Mouse (Mus musculus): ENCODE results near the gene Znrd1. TPM values are rescaled to one million over a fixed set of nuclear protein-coding genes. Genes with fewer than 3 reads are reported as not detected.
A peak's percentile ranks its signal among the peaks of the same experiment; 100 is the strongest.

Gene Znrd1
- polyA plus RNA-seq (2012), result 0.28 and 0.48 TPM in 2 replicates

DNA sequence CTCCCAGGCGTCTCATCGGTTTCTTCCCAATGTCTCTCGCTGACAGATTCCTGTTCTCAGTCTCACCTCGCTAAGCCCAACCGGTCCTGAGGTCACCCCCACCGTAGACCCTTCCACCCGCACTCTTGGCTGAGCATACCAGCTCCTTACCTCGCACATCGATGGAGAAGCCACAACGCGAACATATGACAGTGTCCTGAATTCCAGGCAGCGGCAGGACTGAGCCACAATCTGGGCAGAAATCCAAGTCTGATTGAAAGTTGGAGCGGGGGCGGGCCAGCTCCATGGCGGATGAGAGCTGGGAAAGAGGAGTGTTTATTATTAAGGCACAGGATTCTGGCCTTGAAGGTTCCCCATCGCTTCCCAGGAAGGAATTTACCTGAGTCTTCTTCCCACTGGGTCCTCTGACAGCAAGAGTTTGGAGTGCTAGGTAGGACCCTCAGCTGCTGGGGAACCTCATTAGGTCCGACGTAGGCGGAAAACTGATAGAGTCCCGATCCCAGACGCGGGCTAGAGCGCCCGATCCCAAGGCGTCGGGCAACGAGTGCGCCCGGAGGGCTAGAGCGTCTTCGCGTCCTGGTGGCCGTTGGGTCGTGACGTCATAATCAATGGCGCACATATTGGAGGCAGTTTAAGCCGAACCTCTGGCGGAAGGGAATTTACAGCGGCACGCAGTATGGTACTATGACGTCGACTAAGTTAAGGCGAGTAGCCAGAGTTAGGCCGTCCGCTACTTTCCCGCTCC lies at the start of gene Znrd1, which contains the start of gene Znrd1as:
Gene Znrd1, minus strand, starts transcription at position 561 of the 745 bp plus-strand sequence.
Gene Znrd1as, plus strand, starts transcription at position 594 of the 745 bp plus-strand sequence.
- peak within 1 kb of the TSS; percentile 76 for H3K4me3 ChIP-seq (replicated peaks)
- TF ChIP-seq GATA1 (IDR thresholded peaks at IDR 0.05; ENCODE audit: low read length) (no peak), TAL1 (IDR thresholded peaks at IDR 0.05; ENCODE audit: low read length) (no peak)
- no peaks in the 10 kb centered on the region for H3K9me3 ChIP-seq (ENCODE audit: control insufficient read depth, low read length)
- peaks cover 14% of the 10 kb centered on the region for H3K36me3 ChIP-seq (ENCODE audit: control insufficient read depth)
- no peaks in the 10 kb centered on the region for H3K27me3 ChIP-seq (ENCODE audit: control insufficient read depth)
- H3K4me1 ChIP-seq (ENCODE audit: control insufficient read depth), result peaks cover 24% of the 10 kb centered on the region

DNA sequence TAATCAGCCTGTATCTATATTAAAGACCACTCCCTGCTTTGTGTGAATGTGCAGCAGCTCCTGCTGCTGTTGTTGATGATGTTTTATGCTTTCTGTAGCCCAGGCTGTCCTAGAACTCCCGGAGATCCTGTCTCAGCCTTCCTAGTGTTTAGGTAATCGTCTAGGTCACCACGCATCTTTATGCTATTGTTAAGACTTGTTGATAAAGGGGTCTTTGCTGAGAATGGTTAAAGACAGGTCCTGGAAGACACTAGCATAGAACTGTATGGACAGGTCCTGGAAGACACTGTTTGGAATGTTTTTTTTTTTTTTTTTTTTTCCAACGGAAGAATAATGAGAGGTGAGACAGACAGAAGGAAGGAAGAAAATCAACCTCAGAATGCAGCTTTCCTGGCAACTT lies 45.0 kb upstream of the Znrd1 start:
- no peaks in the 10 kb centered on the region for H3K4me1 ChIP-seq (ENCODE audit: control insufficient read depth)
- TF ChIP-seq GATA1 (IDR thresholded peaks at IDR 0.05; ENCODE audit: low read length), result no peak
- peaks cover 28% of the 10 kb centered on the region for H3K27me3 ChIP-seq (ENCODE audit: control insufficient read depth)
- H3K36me3 ChIP-seq (ENCODE audit: control insufficient read depth), result no peaks in the 10 kb centered on the region
- no peaks in the 10 kb centered on the region for H3K9me3 ChIP-seq (ENCODE audit: control insufficient read depth, low read length)
- H3K4me3 ChIP-seq (replicated peaks), result no peak overlapping the region

DNA sequence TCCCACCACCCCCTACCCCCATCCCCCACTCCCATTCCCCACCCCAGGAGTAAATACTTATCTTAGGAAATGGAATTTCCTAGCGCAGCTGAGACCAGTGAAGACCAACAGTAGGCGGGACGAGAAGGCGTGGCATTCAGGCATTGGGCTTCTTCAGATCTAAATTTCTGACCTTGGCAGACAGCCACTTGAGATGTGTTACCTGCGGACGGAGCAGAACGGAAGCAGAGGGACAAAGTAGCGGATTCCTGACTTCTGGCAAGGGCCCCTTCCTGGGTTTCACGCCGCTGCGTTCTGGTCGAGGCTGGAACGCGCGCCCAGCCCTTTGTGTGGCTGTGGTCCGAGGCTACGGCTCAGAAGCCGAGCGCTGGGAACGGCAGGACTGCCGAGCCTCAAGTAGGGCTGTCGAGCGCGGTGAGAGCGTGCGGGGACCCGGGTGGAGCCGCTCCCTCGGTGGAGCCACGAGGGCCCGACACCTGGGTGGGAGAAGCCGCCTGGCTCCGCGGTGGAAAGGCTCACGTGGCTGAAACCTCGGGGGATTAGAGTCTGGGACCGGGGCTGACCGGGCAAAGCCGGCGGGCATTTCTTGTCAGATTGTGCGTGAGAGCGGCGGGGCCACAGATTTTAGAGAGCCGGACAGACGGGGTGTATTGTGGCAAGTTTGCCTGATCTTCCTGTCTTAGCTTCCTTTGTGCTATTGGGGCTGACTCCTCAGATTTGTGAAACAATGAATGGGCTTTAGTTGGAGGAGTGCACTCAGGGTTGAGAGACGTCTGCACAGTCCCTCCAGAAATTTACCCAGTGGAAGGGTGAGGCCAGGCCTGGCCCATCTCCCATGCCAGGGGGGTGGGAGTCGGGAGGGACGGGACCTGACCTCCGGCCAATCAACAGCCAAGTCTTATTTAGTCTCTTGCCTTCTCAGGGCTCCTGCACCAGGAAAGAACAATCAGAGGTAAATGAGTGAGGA lies 44.3 kb upstream of the Znrd1 start:
- Histone ChIP-seq H3K36me3 (ENCODE audit: control insufficient read depth) (no peaks in the 10 kb centered on the region), H3K9me3 (ENCODE audit: control insufficient read depth, low read length) (no peaks in the 10 kb centered on the region), H3K4me3 (replicated peaks) (peak overlapping the region; percentile 36), H3K27me3 (ENCODE audit: control insufficient read depth) (peaks cover 28% of the 10 kb centered on the region), H3K4me1 (ENCODE audit: control insufficient read depth) (no peaks in the 10 kb centered on the region)
- TF ChIP-seq TAL1 (IDR thresholded peaks at IDR 0.05; ENCODE audit: low read length), result no peak
- no peak for TF ChIP-seq GATA1 (IDR thresholded peaks at IDR 0.05; ENCODE audit: low read length)

DNA sequence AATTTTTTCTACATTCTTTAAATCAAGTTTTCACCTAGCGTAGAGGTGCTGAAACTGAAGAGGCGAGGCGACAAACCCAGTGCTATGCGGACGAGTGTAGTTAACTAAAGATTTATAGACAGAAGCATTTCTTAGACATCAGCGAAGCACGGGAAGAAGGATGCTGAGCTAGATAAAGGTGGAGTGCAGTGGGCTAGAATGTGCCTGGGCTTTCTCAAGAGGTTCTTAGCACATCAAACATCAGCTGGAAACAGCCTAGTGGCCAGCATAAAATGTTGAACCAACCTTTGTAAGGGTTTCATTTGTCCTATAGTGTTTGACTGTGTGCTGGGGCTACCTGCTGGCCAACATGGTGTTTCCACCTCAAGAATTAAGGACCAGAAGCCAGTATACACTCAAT lies 42.5 kb upstream of the Znrd1 start, which contains the start of gene Zfp57:
Gene Zfp57, plus strand, starts transcription at position 301 of the 400 bp plus-strand sequence.
- H3K27me3 ChIP-seq (ENCODE audit: control insufficient read depth), result peaks cover 28% of the 10 kb centered on the region
- H3K9me3 ChIP-seq (ENCODE audit: control insufficient read depth, low read length), result no peaks in the 10 kb centered on the region
- no peaks in the 10 kb centered on the region for H3K36me3 ChIP-seq (ENCODE audit: control insufficient read depth)
- no peaks in the 10 kb centered on the region for H3K4me1 ChIP-seq (ENCODE audit: control insufficient read depth)
- H3K4me3 ChIP-seq (replicated peaks), result no peak within 1 kb of the TSS
- TF ChIP-seq TAL1 (IDR thresholded peaks at IDR 0.05; ENCODE audit: low read length), result no peak
- TF ChIP-seq GATA1 (IDR thresholded peaks at IDR 0.05; ENCODE audit: low read length), result no peak

DNA sequence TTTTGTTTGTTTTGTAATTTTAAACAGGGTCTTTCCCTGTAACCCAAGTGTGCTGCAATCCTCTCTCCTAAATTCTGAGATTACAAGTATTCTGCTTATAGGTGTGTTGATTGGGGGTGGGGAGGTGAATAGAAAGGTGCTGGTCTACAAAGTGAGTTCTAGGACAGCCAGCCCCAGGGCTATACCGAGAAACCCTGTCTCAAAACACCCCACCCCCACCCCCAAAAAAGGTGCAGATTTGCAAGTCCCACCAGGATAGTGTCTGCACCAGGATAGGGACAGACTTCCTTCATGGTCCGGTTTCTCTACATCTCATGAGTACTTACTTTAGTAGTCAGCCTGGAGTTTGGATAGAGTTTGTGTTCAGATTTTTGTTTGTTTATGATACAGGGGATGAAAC lies 40.1 kb upstream of the Znrd1 start:
- Histone ChIP-seq H3K4me1 (ENCODE audit: control insufficient read depth) (no peaks in the 10 kb centered on the region), H3K9me3 (ENCODE audit: control insufficient read depth, low read length) (no peaks in the 10 kb centered on the region), H3K4me3 (replicated peaks) (no peak overlapping the region), H3K27me3 (ENCODE audit: control insufficient read depth) (peaks cover 20% of the 10 kb centered on the region), H3K36me3 (ENCODE audit: control insufficient read depth) (no peaks in the 10 kb centered on the region)
- TF ChIP-seq GATA1 (IDR thresholded peaks at IDR 0.05; ENCODE audit: low read length) (no peak), TAL1 (IDR thresholded peaks at IDR 0.05; ENCODE audit: low read length) (no peak)

DNA sequence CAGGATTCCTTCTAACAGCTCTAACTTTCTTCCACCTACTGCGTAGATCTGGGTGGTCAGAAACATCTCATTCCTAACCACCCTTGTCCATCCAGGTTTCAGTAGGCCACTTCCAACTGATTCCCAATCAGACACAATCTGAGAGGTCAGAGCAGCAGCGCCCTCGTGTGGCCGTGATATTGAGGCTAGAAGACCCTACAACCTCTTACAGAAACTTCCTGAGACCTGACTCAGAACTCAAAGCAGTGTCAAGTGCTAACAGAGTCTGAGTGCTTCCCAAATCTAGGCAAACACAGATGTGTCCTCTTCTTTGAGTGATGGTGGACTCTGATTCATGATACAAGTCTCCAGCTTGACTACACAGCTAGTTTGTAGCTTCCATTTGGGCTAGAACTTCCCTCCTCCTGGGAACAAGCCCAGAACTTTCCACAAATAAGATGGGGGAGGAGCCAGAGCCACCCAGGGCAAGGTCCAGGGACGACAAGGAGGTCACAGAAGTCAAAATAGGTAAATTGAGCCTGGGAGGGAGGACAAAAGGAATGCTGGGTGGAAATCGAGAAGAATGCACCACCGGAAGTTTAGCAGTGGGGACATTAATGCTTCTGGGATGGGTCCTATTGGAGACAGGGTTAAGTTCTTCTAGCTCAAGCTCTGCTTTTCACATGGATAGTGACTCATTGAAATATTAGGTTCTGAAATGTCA lies 38.8 kb upstream of the Znrd1 start:
- Histone ChIP-seq H3K27me3 (ENCODE audit: control insufficient read depth) (peaks cover 8% of the 10 kb centered on the region), H3K36me3 (ENCODE audit: control insufficient read depth) (no peaks in the 10 kb centered on the region), H3K4me3 (replicated peaks) (no peak overlapping the region), H3K9me3 (ENCODE audit: control insufficient read depth, low read length) (no peaks in the 10 kb centered on the region), H3K4me1 (ENCODE audit: control insufficient read depth) (no peaks in the 10 kb centered on the region)
- TF ChIP-seq GATA1 (IDR thresholded peaks at IDR 0.05; ENCODE audit: low read length), result no peak
- no peak for TF ChIP-seq TAL1 (IDR thresholded peaks at IDR 0.05; ENCODE audit: low read length)

DNA sequence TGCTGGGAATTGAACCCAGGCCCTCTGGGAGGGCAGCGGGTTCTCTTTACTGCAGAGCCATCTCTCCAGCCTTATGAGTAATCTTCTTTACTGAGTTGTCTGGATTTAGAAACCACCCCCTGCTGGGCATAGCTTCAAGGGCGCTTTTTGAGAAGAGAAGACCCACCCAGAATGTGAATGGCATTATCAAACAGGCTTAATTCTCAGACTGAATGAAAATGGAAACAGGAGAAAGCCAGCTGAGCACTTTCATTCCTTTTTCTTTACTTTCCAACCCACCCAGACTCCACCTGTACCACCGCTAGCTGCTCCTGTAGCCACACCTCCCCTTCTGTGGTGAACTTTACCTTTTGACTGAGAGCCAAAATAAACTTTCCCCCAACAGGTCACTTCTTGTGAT lies 37.1 kb upstream of the Znrd1 start:
- TF ChIP-seq GATA1 (IDR thresholded peaks at IDR 0.05; ENCODE audit: low read length), result no peak
- TF ChIP-seq TAL1 (IDR thresholded peaks at IDR 0.05; ENCODE audit: low read length), result no peak

DNA sequence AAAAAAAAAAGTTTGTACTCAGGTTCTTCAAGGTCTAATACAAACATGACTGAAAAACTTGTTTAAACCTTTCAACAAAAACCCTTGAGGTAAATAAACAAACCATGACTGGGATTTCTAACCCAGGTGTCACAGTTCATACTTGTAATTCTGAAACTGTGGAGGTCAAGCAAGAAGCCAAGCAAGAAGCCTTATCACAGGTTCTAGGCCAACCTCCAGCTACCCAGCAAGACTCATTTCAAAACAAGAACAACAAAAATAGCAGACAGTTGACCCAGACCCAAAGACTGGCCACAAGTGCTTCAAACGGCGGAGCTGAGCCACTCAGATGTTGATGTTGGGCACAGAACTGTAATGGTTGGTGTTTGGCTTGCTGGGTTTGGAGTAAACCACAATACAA lies 36.2 kb upstream of the Znrd1 start:
- H3K9me3 ChIP-seq (ENCODE audit: control insufficient read depth, low read length), result no peaks in the 10 kb centered on the region
- H3K36me3 ChIP-seq (ENCODE audit: control insufficient read depth), result no peaks in the 10 kb centered on the region
- TF ChIP-seq TAL1 (IDR thresholded peaks at IDR 0.05; ENCODE audit: low read length) (no peak), GATA1 (IDR thresholded peaks at IDR 0.05; ENCODE audit: low read length) (no peak)
- no peaks in the 10 kb centered on the region for H3K4me1 ChIP-seq (ENCODE audit: control insufficient read depth)
- no peak overlapping the region for H3K4me3 ChIP-seq (replicated peaks)
- peaks cover 3% of the 10 kb centered on the region for H3K27me3 ChIP-seq (ENCODE audit: control insufficient read depth)

More for the DNA sequence above, 37.1 kb upstream of the Znrd1 start:
- Histone ChIP-seq H3K27me3 (ENCODE audit: control insufficient read depth) (0 out of 2 replicates have a peak, but pooled peaks cover 2% of the 10 kb centered on the region), H3K4me1 (ENCODE audit: control insufficient read depth) (no peaks in the 10 kb centered on the region), H3K36me3 (ENCODE audit: control insufficient read depth) (no peaks in the 10 kb centered on the region), H3K4me3 (replicated peaks) (no peak overlapping the region), H3K9me3 (ENCODE audit: control insufficient read depth, low read length) (no peaks in the 10 kb centered on the region)
